Mouse (Mus musculus) 3T3-L1 (cell line): ENCODE measurements around the gene Sirt3.

ENCODE experiments used
- DNase-seq: peaks from one replicate; pipeline ENCODE4 v3.0.0-alpha.2; 2015; ENCODE audit warnings: low read depth, low spot score

The Sirt3 gene

DNA sequence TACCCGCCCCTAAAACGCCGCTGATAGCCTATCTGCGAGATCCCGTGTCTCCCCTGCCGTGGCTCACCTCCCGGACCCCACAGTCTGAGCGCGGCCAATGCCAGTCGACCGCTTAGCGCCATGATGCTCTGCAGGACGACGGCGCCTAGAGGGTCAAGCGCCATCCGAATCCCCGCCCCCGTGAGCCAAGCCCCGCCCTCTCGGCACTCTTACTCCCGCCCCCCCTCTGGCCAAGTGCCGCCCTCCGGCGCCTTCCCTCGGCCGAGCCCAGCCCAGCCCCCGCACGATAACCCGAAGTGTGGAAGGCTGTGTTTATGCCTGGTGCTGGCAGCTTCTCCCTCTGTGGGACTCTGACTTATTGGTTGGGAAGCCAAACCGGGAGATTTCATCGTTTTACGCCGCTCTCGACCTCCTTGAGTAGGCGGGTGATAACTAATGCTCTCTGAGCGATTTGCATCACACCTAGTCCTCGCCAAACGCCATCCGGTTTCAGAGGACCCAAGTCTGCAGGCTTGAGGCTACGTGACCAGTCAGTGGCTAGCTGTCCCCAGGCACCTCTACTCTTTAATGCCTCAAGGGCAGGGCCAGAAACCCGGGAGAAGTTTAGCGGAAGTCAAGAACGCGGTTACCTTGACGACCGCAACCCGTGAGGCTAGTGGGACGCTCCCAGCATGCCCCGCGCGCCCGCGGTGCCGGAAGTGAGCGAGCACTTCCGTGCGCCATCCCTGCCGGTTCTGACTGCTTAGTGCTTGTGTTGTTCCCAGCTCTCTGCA is at the start of gene Sirt3, which contains the start of gene Psmd13:
Gene Sirt3, minus strand, starts transcription at position 614 of the 773 bp plus-strand sequence.
Gene Psmd13, plus strand, starts transcription at position 273 of the 773 bp plus-strand sequence.
- DNase-seq, result peak; percentile 93

DNA sequence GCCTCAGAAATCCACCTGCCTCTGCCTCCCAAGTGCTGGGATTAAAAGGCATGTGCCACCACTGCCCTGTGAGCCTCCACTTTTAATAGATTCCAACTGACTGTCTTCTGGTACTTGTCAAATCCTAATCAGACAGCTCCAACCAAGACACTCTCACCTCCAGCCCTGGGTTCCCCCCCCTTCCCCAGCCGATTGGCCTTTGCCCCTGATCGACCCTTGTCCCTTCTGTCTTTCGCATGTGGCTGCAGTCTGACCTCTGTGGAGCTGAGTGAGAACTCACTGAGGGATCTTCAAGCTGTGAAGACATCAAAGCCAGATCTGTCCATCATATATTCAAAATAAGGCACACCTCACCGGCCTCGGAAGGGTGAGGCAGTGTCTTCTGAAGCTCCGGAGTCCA is 45.1 kb upstream of the Sirt3 start:
- no peak for DNase-seq

DNA sequence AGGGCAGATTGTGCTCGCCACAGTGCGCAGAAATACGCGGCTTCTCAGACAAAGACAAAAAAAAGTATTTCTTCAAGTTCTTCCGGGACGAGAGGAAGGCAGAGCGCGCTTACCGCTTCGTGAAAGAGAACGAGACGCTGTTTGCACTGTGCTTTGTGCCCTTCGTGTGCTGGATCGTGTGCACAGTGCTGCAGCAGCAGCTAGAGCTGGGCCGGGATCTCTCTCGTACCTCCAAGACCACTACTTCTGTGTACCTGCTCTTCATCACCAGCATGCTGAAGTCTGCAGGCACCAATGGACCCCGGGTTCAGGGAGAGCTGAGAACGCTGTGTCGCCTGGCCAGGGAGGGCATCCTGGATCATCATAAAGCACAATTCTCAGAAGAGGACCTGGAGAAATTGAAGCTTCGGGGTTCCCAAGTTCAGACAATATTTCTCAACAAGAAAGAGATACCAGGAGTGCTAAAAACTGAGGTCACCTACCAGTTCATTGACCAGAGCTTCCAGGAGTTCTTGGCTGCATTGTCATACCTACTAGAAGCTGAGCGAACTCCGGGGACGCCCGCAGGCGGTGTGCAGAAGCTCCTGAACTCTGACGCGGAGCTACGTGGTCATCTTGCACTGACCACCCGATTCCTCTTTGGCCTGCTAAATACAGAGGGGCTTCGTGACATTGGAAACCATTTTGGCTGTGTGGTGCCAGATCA is 41.1 kb upstream of the Sirt3 start:
- DNase-seq, result no peak

DNA sequence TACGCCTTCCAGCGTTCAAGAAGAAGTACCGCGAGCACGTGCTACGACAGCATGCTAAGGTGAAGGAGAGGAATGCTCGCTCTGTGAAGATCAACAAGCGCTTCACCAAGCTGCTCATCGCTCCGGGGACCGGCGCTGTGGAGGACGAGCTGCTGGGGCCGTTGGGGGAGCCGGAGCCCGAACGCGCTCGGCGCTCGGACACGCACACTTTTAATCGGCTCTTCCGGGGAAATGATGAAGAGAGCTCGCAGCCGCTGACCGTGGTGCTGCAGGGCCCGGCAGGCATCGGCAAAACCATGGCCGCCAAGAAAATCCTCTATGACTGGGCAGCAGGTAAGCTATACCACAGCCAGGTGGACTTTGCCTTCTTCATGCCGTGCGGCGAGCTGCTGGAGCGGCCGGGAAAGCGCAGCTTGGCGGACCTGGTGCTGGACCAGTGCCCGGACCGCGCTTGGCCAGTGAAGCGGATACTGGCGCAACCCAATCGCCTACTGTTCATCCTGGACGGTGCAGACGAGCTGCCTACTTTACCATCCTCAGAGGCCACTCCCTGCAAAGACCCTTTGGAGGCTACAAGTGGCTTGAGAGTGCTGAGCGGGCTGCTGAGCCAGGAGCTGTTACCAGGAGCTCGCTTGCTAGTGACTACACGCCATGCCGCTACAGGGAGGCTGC is 40.4 kb upstream of the Sirt3 start:
- DNase-seq, result no peak

DNA sequence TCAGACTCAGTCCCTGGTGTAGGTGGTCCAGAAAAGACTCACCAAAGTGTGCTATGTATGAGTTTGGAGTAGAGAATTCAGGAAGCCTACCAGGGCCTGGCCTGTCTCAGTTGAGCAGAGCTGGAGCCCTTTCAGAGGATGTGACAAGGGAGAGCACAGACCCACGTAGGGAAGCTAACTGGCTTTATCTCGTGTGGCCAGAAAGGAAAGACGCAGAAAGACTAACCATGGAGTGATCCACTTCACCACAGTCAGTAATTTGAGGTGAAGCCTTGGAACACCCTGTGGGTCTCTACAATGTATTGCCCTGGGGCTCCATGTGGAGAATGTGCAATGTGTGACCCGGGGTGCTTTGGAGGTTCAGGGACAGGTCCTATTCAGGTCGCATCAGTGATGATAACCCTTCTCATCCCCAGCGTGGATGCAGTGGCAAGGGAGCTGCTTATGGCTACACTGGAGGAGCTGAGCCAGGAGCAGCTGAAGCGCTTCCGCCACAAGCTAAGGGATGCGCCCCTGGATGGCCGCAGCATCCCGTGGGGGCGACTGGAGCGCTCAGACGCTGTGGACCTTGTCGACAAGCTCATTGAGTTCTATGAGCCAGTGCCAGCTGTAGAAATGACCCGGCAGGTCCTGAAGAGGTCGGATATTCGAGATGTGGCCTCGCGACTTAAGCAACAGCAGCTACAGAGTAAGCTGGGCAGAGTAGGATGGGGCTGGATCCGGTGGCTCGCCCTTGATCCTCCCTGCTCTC is 39.3 kb upstream of the Sirt3 start:
- DNase-seq, result no peak

DNA sequence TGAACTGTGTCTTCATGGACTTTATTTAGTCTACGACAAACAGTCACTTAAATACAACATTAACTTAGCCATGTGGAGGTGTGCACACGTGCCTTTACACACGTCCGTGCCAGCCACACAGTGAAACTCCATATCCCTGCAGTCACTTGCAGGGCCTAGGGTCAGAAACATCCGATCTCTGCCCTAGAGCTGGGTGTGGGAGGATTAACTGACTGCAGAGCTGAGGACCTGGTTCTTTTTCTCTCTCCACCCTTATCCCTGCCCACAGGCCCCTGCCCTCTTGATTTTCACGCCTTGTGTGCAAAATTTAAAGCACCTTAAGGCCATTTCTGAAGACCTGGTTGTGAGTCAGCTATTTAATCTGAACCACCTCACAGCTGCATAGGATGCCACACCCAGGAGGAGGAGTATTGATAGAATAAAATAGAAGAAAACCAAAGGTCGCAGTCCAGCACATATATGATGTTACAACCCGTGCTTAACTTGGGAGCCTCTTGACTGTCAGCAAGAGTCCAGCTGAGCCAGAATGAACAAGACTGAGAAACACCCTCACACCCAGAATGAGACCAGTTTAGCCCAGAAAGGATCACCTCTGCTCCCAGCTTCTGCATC is 38.4 kb upstream of the Sirt3 start, which contains the start of gene Nlrp6:
Gene Nlrp6, plus strand, starts transcription at position 485 of the 612 bp plus-strand sequence.
- DNase-seq, result no peak

DNA sequence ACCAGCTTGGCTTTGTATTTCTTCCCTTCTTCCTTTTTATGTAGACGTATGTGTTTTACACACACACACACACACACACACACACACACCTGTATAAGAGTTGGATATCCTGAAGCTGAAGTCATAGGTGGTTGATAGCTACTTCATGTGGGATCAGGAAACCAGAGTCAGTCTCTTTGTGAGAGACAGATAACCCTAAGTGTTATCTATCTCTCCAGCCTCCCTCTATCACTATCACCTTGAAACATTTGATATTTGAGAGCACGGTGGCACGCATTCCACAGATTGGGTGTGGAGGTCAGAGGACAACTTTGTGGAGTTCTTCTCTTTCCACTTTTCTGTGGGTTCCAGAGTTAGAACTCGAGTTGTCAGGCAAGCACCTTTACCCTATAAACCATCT is 37.8 kb upstream of the Sirt3 start:
- DNase-seq, result no peak

DNA sequence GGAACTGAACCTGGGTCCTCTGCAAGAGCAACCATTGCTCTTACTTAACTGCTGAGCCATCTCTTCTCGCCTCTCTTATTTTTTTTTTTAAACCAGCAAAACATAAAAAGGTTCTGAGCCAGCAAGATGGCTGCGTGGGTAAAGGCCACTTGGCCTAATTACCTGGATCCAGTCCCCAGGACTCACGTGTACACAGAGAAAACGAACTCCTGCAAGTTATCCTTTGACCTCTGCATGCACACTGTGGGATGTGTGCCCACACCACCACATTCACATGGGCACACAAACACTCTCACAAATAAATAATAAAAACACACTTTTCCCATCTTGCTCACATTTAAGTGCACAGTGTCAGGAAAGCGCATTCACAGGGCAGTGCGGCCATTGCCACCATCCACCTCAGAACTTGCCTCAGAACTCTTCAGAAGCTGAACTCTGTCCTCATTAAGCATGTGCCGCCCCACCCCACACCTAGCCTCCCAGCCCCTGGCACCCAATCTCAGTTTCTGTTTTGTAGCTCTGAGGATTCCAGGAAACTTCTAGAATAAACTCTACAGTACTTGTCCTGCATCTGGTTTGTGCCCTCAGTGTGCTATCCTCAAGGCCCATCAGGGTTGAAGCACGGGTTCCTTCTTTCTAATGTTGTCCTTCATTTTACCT is 32.1 kb upstream of the Sirt3 start:
- no peak for DNase-seq

DNA sequence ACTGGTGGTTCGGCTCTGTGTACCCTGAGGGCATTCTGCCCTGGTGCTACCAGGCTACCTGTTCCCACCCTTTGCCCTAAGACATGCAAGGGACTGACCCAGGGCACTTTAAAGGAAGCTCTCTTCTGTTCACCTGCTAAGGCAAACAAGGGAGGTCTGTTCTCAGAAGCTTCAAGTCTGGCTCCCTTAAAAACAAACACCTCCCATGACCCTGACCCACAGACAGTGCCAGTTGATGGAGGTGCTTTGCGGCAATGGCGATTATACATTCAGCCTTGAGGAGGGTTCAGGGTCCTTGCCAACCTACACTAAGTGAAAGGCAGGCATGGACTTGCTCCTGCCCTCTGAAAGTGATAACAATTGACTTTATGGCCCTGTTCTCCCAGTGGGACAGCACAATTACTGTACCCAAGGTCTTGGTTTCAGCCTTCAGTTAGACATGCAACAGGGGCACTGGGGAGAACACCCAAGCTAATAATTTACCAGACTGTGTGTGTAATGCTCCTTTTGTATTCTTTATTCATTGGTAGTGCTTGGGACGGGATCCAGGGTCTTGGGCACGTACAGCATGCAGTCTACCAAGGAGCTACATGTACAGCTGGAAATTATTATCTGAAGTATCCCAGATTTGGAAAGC is 30.9 kb upstream of the Sirt3 start:
- DNase-seq, result no peak

DNA sequence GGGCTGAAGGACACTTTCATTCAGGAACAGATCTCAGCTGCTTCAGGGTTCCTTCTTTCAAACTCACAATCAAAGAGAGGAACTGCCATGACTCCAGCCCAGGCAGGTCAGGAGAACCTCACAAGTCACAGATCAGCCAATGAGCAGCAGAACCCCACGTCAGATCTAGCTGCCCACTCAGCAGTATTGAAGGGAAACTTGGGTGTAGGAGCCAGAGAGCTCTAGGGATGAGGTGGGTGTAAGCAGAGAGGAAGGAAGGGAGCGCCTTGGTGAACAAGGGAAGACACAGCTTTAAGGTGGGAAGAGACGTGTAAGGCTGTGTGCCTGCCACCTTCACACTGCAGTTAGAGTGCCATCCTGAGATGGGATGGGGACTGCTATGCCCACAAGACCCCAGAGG is 30.2 kb upstream of the Sirt3 start:
- DNase-seq, result no peak

DNA sequence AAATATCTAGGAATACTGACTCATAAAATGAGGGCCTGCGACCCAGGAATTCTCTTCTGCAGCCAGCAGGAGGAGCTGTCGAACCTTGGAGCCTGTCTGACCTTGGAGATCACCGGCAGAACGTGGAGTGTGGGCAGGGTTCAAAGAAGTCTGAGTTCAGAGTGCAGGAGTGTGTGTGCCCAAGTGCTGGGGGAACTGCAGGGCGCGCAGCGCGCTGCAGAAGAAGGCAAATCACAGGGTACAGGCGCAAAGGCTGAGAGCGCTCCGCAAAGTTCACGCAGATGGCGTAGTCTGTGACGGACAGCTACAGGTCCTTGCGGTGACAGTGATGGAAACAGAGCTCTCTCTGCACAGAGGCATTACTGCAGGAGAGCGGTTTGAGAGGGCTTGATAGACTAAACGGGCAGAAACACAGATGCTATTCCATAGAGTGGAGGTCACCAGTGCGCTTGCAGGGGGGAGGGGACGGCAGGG is 26.6 kb upstream of the Sirt3 start:
- peak; percentile 75 for DNase-seq

DNA sequence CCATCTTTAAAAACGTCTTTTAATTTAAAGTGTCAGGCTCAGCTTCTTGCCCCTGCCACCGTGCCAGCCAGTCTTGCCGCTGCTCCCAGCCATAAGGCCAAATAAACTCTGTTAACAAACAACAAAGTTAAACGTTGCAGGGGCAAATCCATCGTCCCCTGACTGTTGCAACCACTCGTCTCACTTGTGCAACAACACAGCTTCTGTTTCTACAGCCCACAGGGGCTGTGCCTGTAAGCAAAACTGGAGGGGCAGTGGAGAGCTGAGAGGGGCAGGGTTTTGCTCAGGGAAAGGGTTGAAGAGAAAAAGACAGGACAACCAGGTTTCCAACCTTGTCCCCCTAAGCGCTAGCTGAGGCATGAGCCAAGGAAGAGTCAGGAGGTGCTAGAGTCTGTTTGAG is 26.1 kb upstream of the Sirt3 start:
- DNase-seq, result no peak

DNA sequence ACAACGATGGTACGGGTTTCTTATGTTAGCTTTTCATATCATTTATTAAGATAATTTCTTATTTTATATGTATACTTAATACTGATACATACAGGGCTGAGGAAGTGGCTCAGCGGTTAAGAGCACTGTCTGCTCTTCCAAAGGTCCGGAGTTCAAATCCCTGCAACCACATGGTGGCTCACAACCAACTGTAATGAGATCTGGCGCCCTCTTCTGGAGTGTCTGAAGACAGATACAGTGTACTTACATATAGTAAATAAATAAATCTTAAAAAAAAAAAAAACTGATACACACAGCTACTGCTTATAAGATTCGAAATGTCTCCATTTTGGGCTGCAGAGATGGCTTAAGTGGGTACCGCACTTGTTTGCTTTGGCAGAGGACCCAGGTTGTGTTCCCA is 25.6 kb upstream of the Sirt3 start:
- no peak for DNase-seq

DNA sequence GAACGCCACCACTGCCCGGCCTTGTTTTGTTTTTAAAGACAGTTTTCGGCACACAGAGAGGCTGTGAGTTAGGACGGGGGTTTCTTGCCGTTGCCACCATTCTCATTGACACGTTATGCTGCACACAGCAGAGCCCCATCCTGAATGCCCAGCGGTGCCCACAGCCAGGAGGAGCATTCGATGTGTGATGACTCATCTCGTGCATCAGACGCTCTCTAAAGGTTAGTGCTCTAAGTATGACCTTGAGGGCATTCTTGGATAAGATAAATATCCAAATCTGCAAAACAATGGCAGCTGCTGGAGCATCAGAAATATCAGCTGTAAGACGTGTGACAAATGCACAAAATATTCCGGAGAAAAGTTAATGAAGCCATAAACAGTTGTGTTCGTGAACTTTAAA is 25.0 kb upstream of the Sirt3 start:
- no peak for DNase-seq

DNA sequence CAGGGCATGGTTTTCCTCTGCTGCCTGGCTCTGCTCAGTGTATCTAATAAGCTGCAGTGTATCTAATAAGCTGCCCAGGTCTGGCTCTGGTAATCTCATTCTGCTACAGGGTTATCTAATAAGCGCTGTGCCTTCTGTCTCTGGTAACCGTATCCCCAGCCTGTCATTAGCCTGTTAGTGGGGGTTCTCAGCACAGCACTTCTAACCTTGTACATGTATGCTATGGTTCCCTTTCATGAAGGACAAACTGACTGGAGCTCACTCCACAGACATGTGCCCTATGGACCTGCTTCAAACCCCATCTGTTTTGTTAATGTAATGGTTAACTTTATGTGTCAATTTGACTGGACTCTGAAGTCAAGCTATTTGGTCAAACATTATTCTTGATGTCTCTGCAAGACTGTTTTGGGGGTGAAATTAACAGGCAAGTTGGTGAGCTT is 23.6 kb upstream of the Sirt3 start:
- DNase-seq, result no peak

DNA sequence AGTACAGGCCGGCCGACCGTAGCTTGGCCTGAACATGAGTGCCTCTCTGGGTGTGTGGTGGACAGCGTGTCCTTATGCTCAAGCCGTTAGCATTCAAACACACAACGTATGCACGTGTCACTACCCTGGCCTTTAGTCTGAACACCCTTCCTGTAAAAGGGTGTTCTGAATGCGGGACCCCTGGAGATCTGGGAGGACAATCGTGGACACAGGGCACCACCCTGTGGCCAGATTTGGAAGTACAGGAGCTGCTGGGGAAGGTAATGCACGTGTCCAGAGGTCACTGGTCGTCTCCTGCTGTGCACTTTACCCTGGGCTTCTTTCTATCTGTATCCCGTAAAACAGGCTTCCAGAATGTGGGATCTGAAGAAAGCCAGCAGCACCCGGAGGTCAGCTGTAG is 21.1 kb upstream of the Sirt3 start:
- peak; percentile 74 for DNase-seq

DNA sequence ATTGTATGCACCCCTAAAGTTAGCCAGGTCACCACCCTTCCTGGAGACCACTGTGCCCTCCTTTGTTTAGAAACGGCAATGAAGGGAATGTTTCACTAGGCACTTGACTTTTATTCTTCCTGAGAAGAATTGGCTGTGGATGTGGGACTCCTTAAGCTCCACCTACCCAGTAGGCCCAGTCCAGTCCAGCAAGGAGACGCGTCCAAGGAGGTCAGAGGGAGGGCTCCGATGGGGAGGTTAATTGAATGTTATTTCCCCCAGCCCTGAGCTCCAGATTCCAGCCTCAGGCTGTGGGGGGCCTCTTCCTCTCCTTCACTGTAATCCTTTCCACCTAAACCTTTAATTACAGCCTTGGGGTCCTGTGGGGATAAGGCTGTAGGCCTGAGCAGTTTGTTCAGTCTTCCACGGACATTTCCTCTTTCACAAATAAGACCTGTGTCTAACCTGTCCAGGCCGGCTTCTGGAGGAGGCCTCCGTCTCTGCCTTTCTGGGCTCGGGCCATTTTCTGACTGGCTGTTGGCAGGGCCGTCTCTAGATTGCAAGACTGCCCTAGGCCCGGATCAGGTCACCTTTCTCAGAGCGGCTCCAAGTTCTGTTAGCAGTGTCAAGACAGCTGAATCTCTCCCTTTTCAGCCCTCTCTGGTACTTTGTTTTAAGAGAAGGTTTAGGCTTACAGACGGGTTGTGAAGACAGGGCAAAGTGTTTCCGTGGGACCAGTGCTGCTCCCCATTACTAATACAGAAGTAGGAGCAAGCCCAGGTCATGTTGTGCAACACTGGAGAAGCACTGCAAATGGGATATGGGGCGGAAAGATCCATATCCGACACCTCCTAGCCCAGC is 20.1 kb upstream of the Sirt3 start:
- no peak for DNase-seq

DNA sequence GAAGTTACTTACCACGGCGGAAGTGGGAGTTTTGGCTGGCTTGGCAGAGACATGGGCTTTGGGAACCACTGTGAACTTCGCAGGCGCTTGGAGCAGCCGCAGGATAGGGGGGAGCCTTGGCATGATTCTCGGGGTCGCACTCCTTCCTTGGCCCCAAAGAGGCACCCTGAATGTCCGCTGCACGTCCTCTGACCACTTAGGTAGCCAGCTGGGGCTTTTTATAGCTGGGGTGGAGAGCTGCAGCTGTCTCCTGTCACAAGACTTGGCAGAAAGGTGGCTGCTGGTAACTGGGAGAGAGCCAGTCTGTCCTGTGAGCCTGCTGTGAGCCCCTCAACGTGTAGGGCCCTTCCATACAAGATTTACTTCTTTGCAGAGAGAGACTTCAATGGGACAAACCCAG is 18.1 kb upstream of the Sirt3 start, which contains the start of gene Cox8b:
Gene Cox8b, minus strand, starts transcription at position 227 of the 400 bp plus-strand sequence.
- no peak for DNase-seq

DNA sequence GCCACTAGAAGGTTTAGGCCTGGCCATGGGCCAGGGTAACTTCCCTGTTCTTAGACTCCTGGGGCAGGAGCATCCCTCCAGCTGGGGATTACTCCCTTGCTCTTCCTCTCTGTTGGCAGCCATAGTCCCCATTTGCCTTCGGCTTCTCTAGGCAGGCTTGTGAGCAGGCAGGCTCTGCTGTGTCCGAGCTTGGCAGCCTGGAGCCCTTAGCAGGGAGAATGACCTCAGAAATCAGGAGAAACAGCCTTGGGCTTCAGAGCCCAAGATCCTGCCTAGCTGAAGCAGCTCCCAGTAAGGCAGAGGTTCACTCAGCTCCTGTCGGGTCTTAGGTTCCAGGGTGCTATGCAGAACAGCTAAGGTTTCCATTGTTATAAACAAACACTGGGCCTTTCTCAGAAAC is 17.0 kb upstream of the Sirt3 start:
- no peak for DNase-seq
